ENCODE assay signal across 8 mouse cellular contexts in the genomic region with DNA sequence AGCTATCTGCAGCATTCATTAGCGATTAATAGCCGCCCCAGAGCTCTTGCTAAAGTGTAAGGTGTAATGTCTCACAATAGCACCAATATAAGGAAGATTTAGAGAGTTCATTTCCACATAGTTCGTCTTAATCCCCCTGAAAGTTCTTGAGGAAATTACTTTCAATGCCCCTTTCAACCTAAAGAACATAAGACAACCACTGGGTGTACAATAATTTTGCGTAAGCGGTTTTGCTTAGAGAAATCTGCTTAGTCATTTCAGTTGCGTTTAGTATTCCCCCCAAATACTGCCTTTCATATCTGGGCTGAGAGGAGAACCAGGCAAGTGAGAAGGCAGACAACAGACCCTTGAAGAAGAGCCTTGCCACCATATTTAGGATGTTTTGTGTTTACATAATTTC. TPM values are rescaled to one million over a fixed set of nuclear protein-coding genes. Genes with fewer than 3 reads are reported as not detected.
A peak's percentile ranks its signal among the peaks of the same experiment; 100 is the strongest.
DNase-seq lines count a peak whose midpoint lies in the region; ATAC-seq and TF ChIP-seq lines count a peak whose summit lies in the region.

No protein-coding gene starts in this region.

- no peak for DNase-seq in heart, postnatal 0 days (ENCODE audit: low spot score)
- no peak for DNase-seq in heart, adult 8-10 months (ENCODE audit: low spot score)
- peak; percentile 79 for DNase-seq in MEL-GATA-1-ER (ENCODE audit: extremely low read depth, low read depth)
- no peak for DNase-seq in hindbrain, embryonic 10.5 days (ENCODE audit: low spot score)
- DNase-seq in frontal cortex, postnatal 25 days (ENCODE audit: low spot score in 2 of 2) = no peak
- DNase-seq in frontal cortex, adult 2 months (ENCODE audit: extremely low spot score in 1 of 2, low spot score in 1 of 2) = no peak
- DNase-seq in gastrocnemius, postnatal 10 days = no peak

- TF ChIP-seq CTCF in heart, postnatal 0 days (IDR thresholded peaks at IDR 0.05; ENCODE audit: low read depth) = no peak

- peak overlapping the region; percentile 97 for H3K9ac ChIP-seq in heart, postnatal 0 days (replicated peaks; ENCODE audit: low read depth, low read length)
- H3K9ac ChIP-seq in midbrain, embryonic 13.5 days (replicated peaks) = peak overlapping the region; percentile 84

- H3K36me3 ChIP-seq in heart, postnatal 0 days (replicated peaks; ENCODE audit: control insufficient read depth, insufficient read depth, low read length) = no peaks in the 10 kb centered on the region
- H3K36me3 ChIP-seq in hindbrain, embryonic 10.5 days = peaks cover 4% of the 10 kb centered on the region; the same call in 1 of the 2 replicates
- H3K36me3 ChIP-seq in midbrain, embryonic 13.5 days = no peaks in the 10 kb centered on the region

- peaks cover 11% of the 10 kb centered on the region for H3K4me1 ChIP-seq in heart, postnatal 0 days (ENCODE audit: control insufficient read depth, insufficient read depth)
- H3K4me1 ChIP-seq in hindbrain, embryonic 10.5 days (replicated peaks) = peaks cover 30% of the 10 kb centered on the region
- H3K4me1 ChIP-seq in midbrain, embryonic 13.5 days (replicated peaks) = peaks cover 34% of the 10 kb centered on the region

- peak overlapping the region; percentile 98 for H3K4me3 ChIP-seq in heart, postnatal 0 days (ENCODE audit: low read depth, low read length)
- H3K4me3 ChIP-seq in hindbrain, embryonic 10.5 days = peak overlapping the region; percentile 98
- H3K4me3 ChIP-seq in midbrain, embryonic 13.5 days (replicated peaks) = peak overlapping the region; percentile 86

- peak overlapping the region; percentile 88 for H3K4me2 ChIP-seq in heart, postnatal 0 days (ENCODE audit: low read depth, low read length)
- peak overlapping the region; percentile 79 for H3K4me2 ChIP-seq in midbrain, embryonic 13.5 days (replicated peaks)

- H3K9me3 ChIP-seq in heart, postnatal 0 days (replicated peaks; ENCODE audit: control insufficient read depth, low read length) = no peaks in the 10 kb centered on the region
- no peaks in the 10 kb centered on the region for H3K9me3 ChIP-seq in hindbrain, embryonic 10.5 days
- no peaks in the 10 kb centered on the region for H3K9me3 ChIP-seq in midbrain, embryonic 13.5 days

- ATAC-seq in heart, postnatal 0 days (ENCODE audit: insufficient read depth, low read depth) = no peak
- no peak for ATAC-seq in midbrain, embryonic 13.5 days

- H3K27me3 ChIP-seq in heart, postnatal 0 days (ENCODE audit: control insufficient read depth, insufficient read depth, low read length) = no peaks in the 10 kb centered on the region
- no peaks in the 10 kb centered on the region for H3K27me3 ChIP-seq in hindbrain, embryonic 10.5 days (ENCODE audit: insufficient read depth, poor library complexity, severe bottlenecking)
- H3K27me3 ChIP-seq in midbrain, embryonic 13.5 days = no peaks in the 10 kb centered on the region

- WGBS in heart, postnatal 0 days = 34% methylated on average over 6 of the region's 6 CpGs
- 45% methylated on average over 6 of the region's 6 CpGs for WGBS in hindbrain, embryonic 10.5 days
- WGBS in midbrain, embryonic 13.5 days = 38% methylated on average over 6 of the region's 6 CpGs

- TF ChIP-seq EP300 in heart, postnatal 0 days (IDR thresholded peaks at IDR 0.05; ENCODE audit: low read depth) = no peak

- H3K27ac ChIP-seq in heart, postnatal 0 days (ENCODE audit: low read depth) = peak overlapping the region; percentile 98
- H3K27ac ChIP-seq in hindbrain, embryonic 10.5 days = peak overlapping the region; percentile 98
- peak overlapping the region; percentile 97 for H3K27ac ChIP-seq in midbrain, embryonic 13.5 days

RNA-seq across cellular contexts. Expression of a gene that starts 1.2 kb away (rescaled TPM):
- total RNA-seq in heart, postnatal 0 days (2014; rRNA removed; ENCODE audit: low replicate concordance) = 185 and 279 TPM in 2 replicates
- polyA plus RNA-seq in heart, postnatal 0 days (2015; fragmentation: Nextera tagmentation; extraction: Ambion mirVana) = 71.0 and 77.6 TPM in 2 replicates
- total RNA-seq in heart, adult 8-10 months (2022) = 100 to 1,000 TPM; 128 to 169 (median 144) TPM
- 138 and 139 TPM in 2 replicates for polyA plus RNA-seq in hindbrain, embryonic 10.5 days (2016; fragmentation: Nextera tagmentation; extraction: Ambion mirVana)
- 142 and 147 TPM in 2 replicates for polyA plus RNA-seq in midbrain, embryonic 13.5 days (2015; fragmentation: Nextera tagmentation; extraction: Ambion mirVana)
- 374 and 390 TPM in 2 replicates for polyA plus RNA-seq in frontal cortex, adult 2 months (2012; rRNA removed)
- total RNA-seq in gastrocnemius, postnatal 10 days (2021) = 100 to 1,000 TPM; 144 to 179 TPM

RNA-seq across cellular contexts. Expression of a gene that starts 49.0 kb away (rescaled TPM):
- total RNA-seq in heart, postnatal 0 days (2014; rRNA removed; ENCODE audit: low replicate concordance) = 7.8 and 21.9 TPM in 2 replicates
- polyA plus RNA-seq in heart, postnatal 0 days (2015; fragmentation: Nextera tagmentation; extraction: Ambion mirVana) = 10.2 and 11.7 TPM in 2 replicates
- total RNA-seq in heart, adult 8-10 months (2022) = 10 to 100 TPM; 16.0 to 20.9 (median 17.3) TPM
- polyA plus RNA-seq in hindbrain, embryonic 10.5 days (2016; fragmentation: Nextera tagmentation; extraction: Ambion mirVana) = 34.1 and 37.8 TPM in 2 replicates
- polyA plus RNA-seq in midbrain, embryonic 13.5 days (2015; fragmentation: Nextera tagmentation; extraction: Ambion mirVana) = 34.2 and 35.4 TPM in 2 replicates
- polyA plus RNA-seq in frontal cortex, adult 2 months (2012; rRNA removed) = 15.0 and 16.6 TPM in 2 replicates
- total RNA-seq in gastrocnemius, postnatal 10 days (2021) = 10 to 100 TPM; 12.9 to 14.2 TPM
